Mouse (Mus musculus): ENCODE results near the gene Fgd6. TPM values are rescaled to one million over a fixed set of nuclear protein-coding genes. Genes with fewer than 3 reads are reported as not detected.

Gene Fgd6
- polyA plus RNA-seq, 1 experiment from 2014 or later, result 2.3 TPM

GRCm38 (mm10) chr10:94117916-94118315 is 82.1 kb downstream of the Fgd6 start:
- WGBS, result 95% methylated on average over 3 of the region's 3 CpGs
- Histone ChIP-seq H3K27me3 (ENCODE audit: insufficient read depth, low read length) (no peaks in the 10 kb centered on the region), H3K9me3 (replicated peaks; ENCODE audit: low read length) (no peaks in the 10 kb centered on the region), H3K9ac (ENCODE audit: low read depth, low read length) (no peak overlapping the region), H3K4me3 (replicated peaks; ENCODE audit: low read depth, low read length) (no peak overlapping the region), H3K4me1 (replicated peaks; ENCODE audit: insufficient read depth, low read length) (peaks cover 6% of the 10 kb centered on the region; the same call in 1 of the 2 replicates), H3K36me3 (ENCODE audit: insufficient read depth, low read length) (no peaks in the 10 kb centered on the region; the same call in 1 of the 2 replicates), H3K4me2 (ENCODE audit: low read length) (no peak overlapping the region), H3K27ac (no peak overlapping the region)
- DNase-seq (ENCODE audit: low spot score) (no peak), ATAC-seq (replicated peaks; ENCODE audit: low FRiP score, low read depth) (no peak)
- no peak for TF ChIP-seq CTCF (IDR thresholded peaks at IDR 0.05; ENCODE audit: low read depth)

DNA sequence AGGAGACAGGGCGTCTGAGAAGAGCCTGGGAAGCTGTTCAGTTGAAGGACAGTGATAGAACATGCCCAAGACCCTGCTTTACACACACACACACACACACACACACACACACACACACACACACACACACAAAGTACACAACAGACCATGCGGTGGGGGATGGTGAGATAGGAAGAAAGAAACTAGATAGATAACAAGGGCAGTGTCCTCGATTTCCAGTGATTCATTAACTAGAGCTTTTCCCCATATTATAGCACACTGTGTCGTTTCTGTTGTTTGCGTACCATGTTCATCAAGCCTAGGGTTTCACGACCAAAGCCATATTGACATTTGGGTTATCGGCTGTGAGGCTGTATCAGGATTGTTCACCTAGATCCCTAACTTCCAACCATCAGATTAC is 83.2 kb downstream of the Fgd6 start:
- H3K9me3 ChIP-seq (replicated peaks; ENCODE audit: low read length), result no peaks in the 10 kb centered on the region
- no peak overlapping the region for H3K9ac ChIP-seq (ENCODE audit: low read depth, low read length)
- H3K27ac ChIP-seq, result no peak overlapping the region
- no peaks in the 10 kb centered on the region for H3K27me3 ChIP-seq (ENCODE audit: insufficient read depth, low read length)
- peaks cover 6% of the 10 kb centered on the region; the same call in 1 of the 2 replicates for H3K4me1 ChIP-seq (replicated peaks; ENCODE audit: insufficient read depth, low read length)
- TF ChIP-seq CTCF (IDR thresholded peaks at IDR 0.05; ENCODE audit: low read depth), result no peak
- H3K4me3 ChIP-seq (replicated peaks; ENCODE audit: low read depth, low read length), result no peak overlapping the region
- H3K4me2 ChIP-seq (ENCODE audit: low read length), result no peak overlapping the region
- ATAC-seq (replicated peaks; ENCODE audit: low FRiP score, low read depth), result no peak
- no peak for DNase-seq (ENCODE audit: low spot score)
- peaks cover 3% of the 10 kb centered on the region; the same call in 1 of the 2 replicates for H3K36me3 ChIP-seq (ENCODE audit: insufficient read depth, low read length)
- WGBS, result 88% methylated on average over 7 of the region's 7 CpGs

GRCm38 (mm10) chr10:94120676-94121075 is 84.9 kb downstream of the Fgd6 start:
- 87% methylated on average over 9 of the region's 9 CpGs for WGBS
- Histone ChIP-seq H3K9me3 (replicated peaks; ENCODE audit: low read length) (no peaks in the 10 kb centered on the region), H3K4me1 (replicated peaks; ENCODE audit: insufficient read depth, low read length) (peaks cover 5% of the 10 kb centered on the region; the same call in 1 of the 2 replicates), H3K27me3 (ENCODE audit: insufficient read depth, low read length) (no peaks in the 10 kb centered on the region), H3K27ac (no peak overlapping the region), H3K36me3 (ENCODE audit: insufficient read depth, low read length) (peaks cover 3% of the 10 kb centered on the region; the same call in 1 of the 2 replicates), H3K4me3 (replicated peaks; ENCODE audit: low read depth, low read length) (no peak overlapping the region), H3K9ac (ENCODE audit: low read depth, low read length) (no peak overlapping the region), H3K4me2 (ENCODE audit: low read length) (no peak overlapping the region)
- ATAC-seq (replicated peaks; ENCODE audit: low FRiP score, low read depth), result no peak
- DNase-seq (ENCODE audit: low spot score), result no peak
- no peak for TF ChIP-seq CTCF (IDR thresholded peaks at IDR 0.05; ENCODE audit: low read depth)

- Histone ChIP-seq H3K4me1 (replicated peaks; ENCODE audit: insufficient read depth, low read length) (no peaks in the 10 kb centered on the region), H3K36me3 (ENCODE audit: insufficient read depth, low read length) (peaks cover 3% of the 10 kb centered on the region; the same call in 1 of the 2 replicates), H3K27ac (no peak overlapping the region), H3K27me3 (ENCODE audit: insufficient read depth, low read length) (no peaks in the 10 kb centered on the region), H3K9ac (ENCODE audit: low read depth, low read length) (no peak overlapping the region), H3K4me2 (ENCODE audit: low read length) (no peak overlapping the region), H3K9me3 (replicated peaks; ENCODE audit: low read length) (no peaks in the 10 kb centered on the region), H3K4me3 (replicated peaks; ENCODE audit: low read depth, low read length) (no peak overlapping the region)
- WGBS, result 95% methylated on average over 7 of the region's 7 CpGs
- TF ChIP-seq CTCF (IDR thresholded peaks at IDR 0.05; ENCODE audit: low read depth), result no peak
- DNase-seq (ENCODE audit: low spot score), result no peak
- no peak for ATAC-seq (replicated peaks; ENCODE audit: low FRiP score, low read depth)
Observed at GRCm38 (mm10) chr10:94122595-94122994, 86.8 kb downstream of the Fgd6 start.

DNA sequence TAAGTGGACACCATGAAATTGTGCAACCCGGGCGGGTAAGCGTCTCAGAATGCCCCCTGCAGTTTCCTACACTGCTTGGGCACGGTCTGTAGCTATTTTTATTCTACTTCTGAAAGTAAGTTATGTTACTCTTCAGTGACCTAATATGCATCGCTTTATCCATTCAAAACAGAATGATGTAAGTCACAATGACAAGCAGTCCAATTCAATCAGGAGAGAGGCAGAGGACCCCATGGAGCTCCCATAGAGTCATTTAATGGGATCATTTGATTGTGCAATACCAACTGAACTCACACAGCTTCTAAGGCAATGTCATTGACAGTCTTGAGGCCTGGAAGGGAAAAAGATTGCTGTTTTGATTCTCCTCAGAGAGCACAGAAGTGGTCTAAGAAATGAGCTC is 87.8 kb downstream of the Fgd6 start:
- H3K27me3 ChIP-seq (ENCODE audit: insufficient read depth, low read length), result no peaks in the 10 kb centered on the region
- 93% methylated on average over 5 of the region's 5 CpGs for WGBS
- no peak overlapping the region for H3K27ac ChIP-seq
- no peak overlapping the region for H3K4me3 ChIP-seq (replicated peaks; ENCODE audit: low read depth, low read length)
- no peak for DNase-seq (ENCODE audit: low spot score)
- no peaks in the 10 kb centered on the region for H3K4me1 ChIP-seq (replicated peaks; ENCODE audit: insufficient read depth, low read length)
- ATAC-seq (replicated peaks; ENCODE audit: low FRiP score, low read depth), result no peak
- H3K9me3 ChIP-seq (replicated peaks; ENCODE audit: low read length), result no peaks in the 10 kb centered on the region
- TF ChIP-seq CTCF (IDR thresholded peaks at IDR 0.05; ENCODE audit: low read depth), result no peak
- H3K36me3 ChIP-seq (ENCODE audit: insufficient read depth, low read length), result peaks cover 3% of the 10 kb centered on the region; the same call in 1 of the 2 replicates
- no peak overlapping the region for H3K9ac ChIP-seq (ENCODE audit: low read depth, low read length)
- H3K4me2 ChIP-seq (ENCODE audit: low read length), result no peak overlapping the region

GRCm38 (mm10) chr10:94124376-94124775 is 88.6 kb downstream of the Fgd6 start:
- ATAC-seq (replicated peaks; ENCODE audit: low FRiP score, low read depth), result no peak
- H3K27me3 ChIP-seq (ENCODE audit: insufficient read depth, low read length), result no peaks in the 10 kb centered on the region
- H3K4me3 ChIP-seq (replicated peaks; ENCODE audit: low read depth, low read length), result no peak overlapping the region
- no peak overlapping the region for H3K27ac ChIP-seq
- peak; percentile 51; the same call in 1 of the 2 replicates for TF ChIP-seq CTCF (IDR thresholded peaks at IDR 0.05; ENCODE audit: low read depth)
- no peak overlapping the region for H3K4me2 ChIP-seq (ENCODE audit: low read length)
- 76% methylated on average over 5 of the region's 5 CpGs for WGBS
- H3K36me3 ChIP-seq (ENCODE audit: insufficient read depth, low read length), result peaks cover 3% of the 10 kb centered on the region; the same call in 1 of the 2 replicates
- no peak for DNase-seq (ENCODE audit: low spot score)
- H3K9ac ChIP-seq (ENCODE audit: low read depth, low read length), result no peak overlapping the region
- H3K9me3 ChIP-seq (replicated peaks; ENCODE audit: low read length), result no peaks in the 10 kb centered on the region
- H3K4me1 ChIP-seq (replicated peaks; ENCODE audit: insufficient read depth, low read length), result no peaks in the 10 kb centered on the region

DNA sequence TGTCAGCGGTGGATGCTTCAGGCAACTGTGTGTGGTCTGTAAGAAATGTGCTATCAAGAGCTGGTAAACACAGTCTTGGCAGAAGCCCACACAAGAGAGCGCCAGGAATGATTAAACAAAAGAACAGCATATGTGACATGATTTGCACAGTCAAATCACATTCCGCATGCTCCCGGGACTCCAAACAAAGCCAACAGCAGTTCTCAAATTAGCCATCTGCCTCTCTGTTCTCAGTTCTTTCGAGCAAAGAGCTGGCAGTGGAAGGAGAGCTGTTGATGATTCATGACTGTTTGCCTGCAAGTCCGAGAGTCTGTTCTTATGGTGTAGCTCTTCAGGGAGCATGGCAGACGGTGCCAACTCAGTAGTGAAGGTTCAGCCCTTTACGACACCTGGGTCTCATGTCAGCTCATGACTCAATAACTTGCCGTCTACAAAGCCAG is 93.9 kb downstream of the Fgd6 start:
- 0 out of 2 replicates have a peak overlapping the region, but pooled peaks have one; percentile 32 for H3K27ac ChIP-seq
- no peaks in the 10 kb centered on the region for H3K4me1 ChIP-seq (replicated peaks; ENCODE audit: insufficient read depth, low read length)
- TF ChIP-seq CTCF (IDR thresholded peaks at IDR 0.05; ENCODE audit: low read depth), result no peak
- H3K4me2 ChIP-seq (ENCODE audit: low read length), result no peak overlapping the region
- DNase-seq (ENCODE audit: low spot score) (peak; percentile 81), ATAC-seq (replicated peaks; ENCODE audit: low FRiP score, low read depth) (no peak; the same call in 1 of the 2 replicates)
- no peaks in the 10 kb centered on the region for H3K36me3 ChIP-seq (ENCODE audit: insufficient read depth, low read length)
- H3K4me3 ChIP-seq (replicated peaks; ENCODE audit: low read depth, low read length), result no peak overlapping the region
- WGBS, result 53% methylated on average over 9 of the region's 9 CpGs
- no peaks in the 10 kb centered on the region for H3K27me3 ChIP-seq (ENCODE audit: insufficient read depth, low read length)
- no peaks in the 10 kb centered on the region for H3K9me3 ChIP-seq (replicated peaks; ENCODE audit: low read length)
- H3K9ac ChIP-seq (ENCODE audit: low read depth, low read length), result no peak overlapping the region

All from kidney, postnatal 0 days (tissue).